In the genomic region with DNA sequence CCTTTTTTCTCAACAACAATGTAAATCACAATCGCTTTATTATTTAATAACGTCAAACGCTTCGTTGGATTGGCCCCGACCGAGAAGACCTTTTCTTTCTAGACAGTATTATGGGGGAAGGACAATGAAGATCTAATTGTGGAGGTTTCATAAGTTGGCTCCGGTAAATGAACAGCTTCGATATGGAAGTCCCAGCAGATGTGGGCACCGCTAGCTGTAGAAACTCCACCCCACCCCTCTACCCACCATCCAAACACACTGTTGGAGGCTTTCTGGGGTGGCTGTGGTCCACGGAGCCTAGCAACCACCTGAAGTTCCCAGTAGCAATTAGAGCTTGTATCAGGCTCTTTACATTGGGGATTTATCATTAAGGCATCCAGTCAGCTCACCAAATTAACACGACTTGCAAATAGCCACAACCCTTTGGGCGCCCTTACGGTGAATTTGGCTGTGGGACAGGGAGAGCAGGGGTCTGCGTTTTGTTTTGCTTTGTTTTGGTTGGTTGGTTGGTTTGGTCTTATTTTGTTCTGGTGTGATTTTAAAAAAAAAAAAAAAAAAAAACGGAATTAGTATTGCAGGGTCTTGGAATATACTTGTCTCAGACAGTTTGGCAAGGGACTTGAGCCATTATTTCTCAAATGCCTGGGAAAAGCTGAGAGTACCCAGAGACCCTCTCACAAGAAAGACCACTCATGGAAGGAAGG, we compare ENCODE assay signal across 15 mouse cellular contexts. TPM values are rescaled to one million over a fixed set of nuclear protein-coding genes. Genes with fewer than 3 reads are reported as not detected.
A peak's percentile ranks its signal among the peaks of the same experiment; 100 is the strongest.
DNase-seq lines count a peak whose midpoint lies in the region; ATAC-seq and TF ChIP-seq lines count a peak whose summit lies in the region.
"Had no signal": no experiment of that assay in that cellular context is flagged by ENCODE, and none has a peak within 500 bp of the region (broad histone marks: within the 10 kb centered on the region; RNA-seq: fewer than 3 reads in every experiment).

No protein-coding gene starts in this region.

- peak overlapping the region; percentile 61 for H3K9ac ChIP-seq in forebrain, postnatal 0 days
- no peak overlapping the region for H3K9ac ChIP-seq in midbrain, embryonic 15.5 days
- peak overlapping the region; percentile 57; the same call in 1 of the 2 replicates for H3K9ac ChIP-seq in stomach, embryonic 16.5 days (ENCODE audit: low read length)
- H3K9ac ChIP-seq in intestine, postnatal 0 days (ENCODE audit: low read depth, low read length): no peak overlapping the region
- H3K9ac ChIP-seq: limb, embryonic 12.5 days; lung, embryonic 15.5 days had no signal

- intact Hi-C loops in gastrocnemius, adult 2 months (cut with DNase I): no loop called here

- H3K4me2 ChIP-seq in forebrain, postnatal 0 days (ENCODE audit: low read depth): peak overlapping the region; percentile 88
- H3K4me2 ChIP-seq in midbrain, embryonic 15.5 days: peak overlapping the region; percentile 70
- H3K4me2 ChIP-seq in stomach, embryonic 16.5 days (ENCODE audit: low read depth, low read length): peak overlapping the region; percentile 56
- H3K4me2 ChIP-seq in intestine, postnatal 0 days (replicated peaks; ENCODE audit: low read depth): no peak overlapping the region
- H3K4me2 ChIP-seq: limb, embryonic 12.5 days; lung, embryonic 15.5 days had no signal

- H3K27me3 ChIP-seq in forebrain, postnatal 0 days (ENCODE audit: insufficient read depth, low read length): 0 out of 2 replicates have a peak, but pooled peaks cover 3% of the 10 kb centered on the region
- H3K27me3 ChIP-seq in midbrain, embryonic 15.5 days (replicated peaks): peaks cover 19% of the 10 kb centered on the region; the same call in 1 of the 2 replicates
- H3K27me3 ChIP-seq in stomach, embryonic 16.5 days (ENCODE audit: control insufficient read depth, insufficient read depth, low read length): peaks cover 76% of the 10 kb centered on the region
- H3K27me3 ChIP-seq in intestine, postnatal 0 days (replicated peaks; ENCODE audit: control insufficient read depth, insufficient read depth, low read length): peaks cover 98% of the 10 kb centered on the region

- H3K4me1 ChIP-seq in forebrain, postnatal 0 days (ENCODE audit: insufficient read depth): peaks cover 6% of the 10 kb centered on the region
- H3K4me1 ChIP-seq in midbrain, embryonic 15.5 days: peaks cover 37% of the 10 kb centered on the region
- no peaks in the 10 kb centered on the region for H3K4me1 ChIP-seq in stomach, embryonic 16.5 days (ENCODE audit: control insufficient read depth, insufficient read depth, low read length)
- H3K4me1 ChIP-seq in intestine, postnatal 0 days (replicated peaks; ENCODE audit: control insufficient read depth, insufficient read depth, low read length): peaks cover 6% of the 10 kb centered on the region

- no peaks in the 10 kb centered on the region for H3K36me3 ChIP-seq in forebrain, postnatal 0 days (ENCODE audit: insufficient read depth)
- no peaks in the 10 kb centered on the region for H3K36me3 ChIP-seq in midbrain, embryonic 15.5 days (replicated peaks)
- no peaks in the 10 kb centered on the region for H3K36me3 ChIP-seq in stomach, embryonic 16.5 days (ENCODE audit: control insufficient read depth, insufficient read depth, low read length)
- H3K36me3 ChIP-seq in intestine, postnatal 0 days (ENCODE audit: control insufficient read depth, insufficient read depth): no peaks in the 10 kb centered on the region
- H3K36me3 ChIP-seq: limb, embryonic 12.5 days; lung, embryonic 15.5 days had no signal

- no peaks in the 10 kb centered on the region for H3K9me3 ChIP-seq in forebrain, postnatal 0 days (ENCODE audit: low read length)
- H3K9me3 ChIP-seq in midbrain, embryonic 15.5 days: no peaks in the 10 kb centered on the region
- no peaks in the 10 kb centered on the region for H3K9me3 ChIP-seq in stomach, embryonic 16.5 days (replicated peaks; ENCODE audit: control insufficient read depth, low read length)
- H3K9me3 ChIP-seq in intestine, postnatal 0 days (ENCODE audit: control insufficient read depth): no peaks in the 10 kb centered on the region
- H3K9me3 ChIP-seq: limb, embryonic 12.5 days; lung, embryonic 15.5 days had no signal

- H3K4me3 ChIP-seq in layer of hippocampus, adult 2 months: peak overlapping the region; percentile 52
- H3K4me3 ChIP-seq in forebrain, postnatal 0 days (ENCODE audit: low read depth, low read length): peak overlapping the region; percentile 39
- peak overlapping the region; percentile 35 for H3K4me3 ChIP-seq in midbrain, embryonic 15.5 days
- peak overlapping the region; percentile 10 for H3K4me3 ChIP-seq in stomach, embryonic 16.5 days (replicated peaks; ENCODE audit: low read length)
- H3K4me3 ChIP-seq in gastrocnemius, adult 2 months: no peak overlapping the region
- H3K4me3 ChIP-seq in intestine, postnatal 0 days (ENCODE audit: low read depth, low read length): no peak overlapping the region
- H3K4me3 ChIP-seq: limb, embryonic 12.5 days; lung, embryonic 15.5 days; myocyte had no signal

- peak overlapping the region; percentile 93 for H3K27ac ChIP-seq in layer of hippocampus, adult 2 months
- H3K27ac ChIP-seq in forebrain, postnatal 0 days (ENCODE audit: low read depth, low read length): peak overlapping the region; percentile 92
- H3K27ac ChIP-seq in midbrain, embryonic 15.5 days: peak overlapping the region; percentile 85
- H3K27ac ChIP-seq in stomach, embryonic 16.5 days (ENCODE audit: low read length): peak overlapping the region; percentile 85; the same call in 1 of the 2 replicates
- no peak overlapping the region for H3K27ac ChIP-seq in gastrocnemius, adult 2 months
- no peak overlapping the region for H3K27ac ChIP-seq in intestine, postnatal 0 days (ENCODE audit: low read depth, low read length)
- H3K27ac ChIP-seq: limb, embryonic 12.5 days; lung, embryonic 15.5 days had no signal

- WGBS in forebrain, postnatal 0 days: 6% methylated on average over 15 of the region's 15 CpGs
- WGBS in midbrain, embryonic 15.5 days: 5% methylated on average over 15 of the region's 15 CpGs
- WGBS in stomach, embryonic 16.5 days: 15% methylated on average over 15 of the region's 15 CpGs
- 8% methylated on average over 15 of the region's 15 CpGs for WGBS in intestine, postnatal 0 days

- DNase-seq in layer of hippocampus, adult 2 months (ENCODE audit: low spot score in 2 of 2): no peak
- DNase-seq in layer of hippocampus, postnatal 36 days: no peak
- DNase-seq in forebrain, postnatal 0 days: no peak
- no peak for DNase-seq in gastrocnemius, adult 2 months
- DNase-seq in frontal cortex, postnatal 36 days (ENCODE audit: low spot score in 2 of 2): no peak
- DNase-seq: adrenal gland, postnatal 14 days; cerebellum, adult 9-10 months; kidney, postnatal 4 days had no signal

- 0 out of 2 replicates have a peak, but pooled peaks have one; percentile 8 for ATAC-seq in forebrain, postnatal 0 days
- ATAC-seq in midbrain, embryonic 15.5 days (replicated peaks): no peak
- no peak for ATAC-seq in stomach, embryonic 16.5 days (ENCODE audit: insufficient read depth, low FRiP score)
- ATAC-seq in intestine, postnatal 0 days: no peak
- ATAC-seq: inflammation-experienced regulatory T-cells, adult 6 months had no signal

- TF ChIP-seq CTCF in layer of hippocampus, adult 2 months (conservative IDR thresholded peaks at IDR 0.05): no peak
- TF ChIP-seq CTCF in forebrain, postnatal 0 days (IDR thresholded peaks at IDR 0.05; ENCODE audit: low read depth): no peak
- no peak for TF ChIP-seq CTCF in gastrocnemius, adult 2 months (IDR thresholded peaks at IDR 0.05)
- no peak for TF ChIP-seq CTCF in intestine, postnatal 0 days (IDR thresholded peaks at IDR 0.05; ENCODE audit: low read depth)

RNA-seq across cellular contexts. Expression of a gene that starts 12.0 kb away (rescaled TPM):
- 10 to 100 TPM; 41.1 to 45.9 TPM for total RNA-seq in layer of hippocampus, adult 2 months (2021)
- 10 to 100 TPM; 45.6 to 46.9 TPM for total RNA-seq in layer of hippocampus, postnatal 36 days (2021)
- total RNA-seq in forebrain, postnatal 0 days (2014; rRNA removed): 80.9 and 120 TPM in 2 replicates
- 23.1 and 31.0 TPM in 2 replicates for polyA plus RNA-seq in forebrain, postnatal 0 days (2015; fragmentation: Nextera tagmentation; extraction: Ambion mirVana)
- 20.7 and 23.2 TPM in 2 replicates for polyA plus RNA-seq in midbrain, embryonic 15.5 days (2015; fragmentation: Nextera tagmentation; extraction: Ambion mirVana)
- polyA plus RNA-seq in stomach, embryonic 16.5 days (2015; fragmentation: Nextera tagmentation; extraction: Ambion mirVana): 7.7 and 8.6 TPM in 2 replicates
- total RNA-seq in gastrocnemius, adult 2 months (2021): not detected
- 0.25 and 0.33 TPM in 2 replicates for polyA plus RNA-seq in intestine, postnatal 0 days (2015; fragmentation: Nextera tagmentation; extraction: Ambion mirVana)
- polyA plus RNA-seq: inflammation-experienced regulatory T-cells, adult 6 months; myocyte had no signal

Comparison
In these comparisons a context has a peak if more than half of its experiments do, and no peak if none do; other contexts are left out.
1. H3K27ac ChIP-seq: peak in layer of hippocampus, adult 2 months (single experiment), forebrain, postnatal 0 days (single experiment), midbrain, embryonic 15.5 days (single experiment) and stomach, embryonic 16.5 days (single experiment); none in gastrocnemius, adult 2 months (single experiment) and intestine, postnatal 0 days (single experiment).
2. H3K4me3 ChIP-seq: peak in layer of hippocampus, adult 2 months (single experiment), forebrain, postnatal 0 days (single experiment), midbrain, embryonic 15.5 days (single experiment) and stomach, embryonic 16.5 days (single experiment); none in gastrocnemius, adult 2 months (single experiment) and intestine, postnatal 0 days (single experiment).
3. H3K9ac ChIP-seq: peak in forebrain, postnatal 0 days (single experiment) and stomach, embryonic 16.5 days (single experiment); none in midbrain, embryonic 15.5 days (single experiment) and intestine, postnatal 0 days (single experiment).
4. RNA of a gene that starts 12.0 kb away (total RNA-seq): 80.9 to 120 TPM in forebrain, postnatal 0 days, 45.6 to 46.9 TPM in layer of hippocampus, postnatal 36 days and 41.1 to 45.9 TPM in layer of hippocampus, adult 2 months; not detected in gastrocnemius, adult 2 months; every median in the first group is over 10 times any median in the second.